Mouse (Mus musculus) common myeloid progenitor, adult 5-6 weeks (primary cell): Measurements from ENCODE around the gene Cnga3. TPM values are rescaled to one million over a fixed set of nuclear protein-coding genes. Genes with fewer than 3 reads are reported as not detected.

Source experiments
- total RNA-seq: library from RNA; stranded (forward); fragments of 200-1000, 187-1606 nt; gene quantifications from 2 replicates; pipeline ENCODE4 v1.2.3, GENCODE M21; 2017

Cnga3 gene
- total RNA-seq, 1 experiment from 2014 or later, result not detected

Other genes with a start within 250 kb of the Cnga3 start
- gene Vwa3b, start 187.8 kb upstream of the Cnga3 start, total RNA-seq, result not detected in 2 replicates
- gene Inpp4a, start 85.4 kb downstream of the Cnga3 start, total RNA-seq, result 5.5 and 6.9 TPM in 2 replicates
- gene Coa5, start 215.7 kb downstream of the Cnga3 start, total RNA-seq, result 71.1 and 86.2 TPM in 2 replicates
- gene Unc50, start 215.7 kb downstream of the Cnga3 start, total RNA-seq, result 35.5 and 49.2 TPM in 2 replicates